Mouse (Mus musculus) lung, postnatal 36 days (tissue): ENCODE measurements around the gene Gm30083.

Experiments
- DNase-seq: peaks from one replicate; pipeline ENCODE4 v3.0.0; 2022; ENCODE audit warnings: mixed read lengths

The Gm30083 gene

GRCm38 (mm10) chr14:33958841-33959240 lies 56.1 kb downstream of the Gm30083 start:
- no peak for DNase-seq

- DNase-seq: no peak
Measured at GRCm38 (mm10) chr14:33958186-33958585, 56.8 kb downstream of the Gm30083 start.

- DNase-seq: no peak
Measured at GRCm38 (mm10) chr14:33956055-33956454, 58.9 kb downstream of the Gm30083 start.

GRCm38 (mm10) chr14:33953761-33954160 lies 61.2 kb downstream of the Gm30083 start, which contains the start of gene Rbp3:
Gene Rbp3, plus strand, starts transcription at chr14:33954003.
- no peak for DNase-seq

- no peak for DNase-seq
Measured at GRCm38 (mm10) chr14:33952233-33952981, 62.6 kb downstream of the Gm30083 start.

- DNase-seq: no peak
Measured at GRCm38 (mm10) chr14:33946125-33946524, 68.9 kb downstream of the Gm30083 start.

- no peak for DNase-seq
Measured at GRCm38 (mm10) chr14:33942222-33942621, 72.8 kb downstream of the Gm30083 start.

- DNase-seq: no peak
Measured at GRCm38 (mm10) chr14:33940739-33941138, 74.2 kb downstream of the Gm30083 start, which contains the start of gene Gdf2. Gene Gdf2, plus strand, starts transcription at chr14:33941039.

GRCm38 (mm10) chr14:33939117-33939516 lies 75.9 kb downstream of the Gm30083 start:
- peak; percentile 46 for DNase-seq
